Mouse (Mus musculus): Measurements from ENCODE around the gene Fibin. TPM values are rescaled to one million over a fixed set of nuclear protein-coding genes. Genes with fewer than 3 reads are reported as not detected.

Gene Fibin
- polyA plus RNA-seq (2017; shearing (Covaris generic)): not detected

DNA sequence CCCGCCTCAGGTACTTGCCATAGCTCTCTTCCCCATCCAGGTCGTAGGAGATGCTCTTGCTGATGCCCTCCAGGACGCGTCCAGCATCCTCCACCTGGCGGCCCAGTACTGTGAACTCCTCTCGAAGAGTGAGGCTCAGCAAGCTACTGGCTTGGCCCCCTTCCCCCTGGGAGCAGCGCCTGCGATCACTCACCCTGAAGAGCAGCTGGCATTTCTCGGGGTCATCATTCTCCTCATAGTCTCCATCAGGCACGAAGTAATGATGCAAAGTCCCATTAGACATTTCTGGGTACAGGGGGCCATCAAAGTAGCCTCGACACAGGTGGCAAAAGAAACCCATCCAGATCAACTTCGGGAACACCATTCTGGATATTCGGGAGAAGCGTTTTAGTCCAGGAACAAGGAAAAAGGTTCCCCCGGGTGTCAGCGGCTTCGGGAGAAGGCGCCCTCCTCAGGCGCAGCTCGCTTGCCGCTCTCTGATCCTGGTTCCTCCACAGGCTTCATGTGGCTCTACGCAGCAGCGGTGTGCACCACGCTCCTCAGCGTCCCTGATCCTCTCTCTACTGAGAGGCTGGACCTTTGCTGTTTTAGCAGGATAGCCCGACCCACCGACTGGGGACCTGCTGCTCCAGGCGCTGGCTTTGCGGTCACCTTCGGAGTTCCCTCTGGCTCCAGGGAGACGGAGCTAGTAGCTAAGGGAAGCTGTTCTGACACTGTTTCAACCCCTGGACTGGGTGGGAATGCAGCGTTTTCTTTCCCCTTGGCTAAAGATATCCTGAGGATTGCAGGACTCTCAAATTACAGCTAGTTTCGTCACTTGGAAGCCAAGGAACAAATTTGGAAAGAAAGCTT lies at the start of gene Fibin:
Gene Fibin, minus strand, starts transcription at position 752 of the 852 bp plus-strand sequence.

GRCm38 (mm10) chr2:110314509-110315155 lies 48.4 kb downstream of the Fibin start, which contains the start of gene Bbox1:
Gene Bbox1, minus strand, starts transcription at chr2:110314560.

Other genes with a start within 250 kb of the Fibin start
- gene Bbox1, start 48.6 kb downstream of the Fibin start, polyA plus RNA-seq (2017; shearing (Covaris generic)): not detected
- gene Slc5a12, start 234.1 kb upstream of the Fibin start, polyA plus RNA-seq (2017; shearing (Covaris generic)): not detected